Mouse (Mus musculus): Measurements from ENCODE around the gene Gm28053. TPM values are rescaled to one million over a fixed set of nuclear protein-coding genes. Genes with fewer than 3 reads are reported as not detected.
A peak's percentile ranks its signal among the peaks of the same experiment; 100 is the strongest.

Gene Gm28053
- polyA plus RNA-seq (2015; fragmentation: Nextera tagmentation; extraction: Ambion mirVana) = 0.88 TPM in 1 of 2 replicates, not detected in the other

DNA sequence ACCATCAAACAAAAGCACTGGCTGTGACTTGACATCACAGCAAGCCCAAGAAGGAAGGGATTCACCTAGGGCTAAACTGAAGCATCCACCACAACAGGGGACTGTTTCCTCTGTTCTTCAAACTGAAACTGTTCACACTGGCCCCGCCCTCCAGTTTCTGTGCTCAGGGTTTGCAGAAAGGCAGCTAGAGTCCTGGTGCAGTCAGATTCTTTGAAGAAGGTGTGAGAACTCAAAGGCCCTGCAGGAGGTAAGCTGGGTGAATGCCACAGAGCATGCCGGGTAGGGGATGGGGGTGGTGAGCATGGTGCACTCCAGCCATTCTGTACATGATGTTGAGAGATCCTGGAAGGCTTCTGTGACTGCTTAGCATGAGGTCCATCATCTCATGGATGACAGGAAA, at the start of gene Gm28053, which contains the start of gene Gimap7:
Gene Gm28053, plus strand, starts transcription at position 153 of the 400 bp plus-strand sequence.
Gene Gimap7, plus strand, starts transcription at position 167 of the 400 bp plus-strand sequence.
- Histone ChIP-seq H3K9ac (no peak within 1 kb of the TSS), H3K4me2 (no peak within 1 kb of the TSS), H3K4me1 (no peaks in the 10 kb centered on the region), H3K4me3 (no peak within 1 kb of the TSS), H3K9me3 (no peaks in the 10 kb centered on the region), H3K27ac (no peak within 1 kb of the TSS), H3K27me3 (replicated peaks) (no peaks in the 10 kb centered on the region), H3K36me3 (replicated peaks) (no peaks in the 10 kb centered on the region)
- ATAC-seq (replicated peaks) = no peak
- 55% methylated on average over 2 of the region's 2 CpGs for WGBS

DNA sequence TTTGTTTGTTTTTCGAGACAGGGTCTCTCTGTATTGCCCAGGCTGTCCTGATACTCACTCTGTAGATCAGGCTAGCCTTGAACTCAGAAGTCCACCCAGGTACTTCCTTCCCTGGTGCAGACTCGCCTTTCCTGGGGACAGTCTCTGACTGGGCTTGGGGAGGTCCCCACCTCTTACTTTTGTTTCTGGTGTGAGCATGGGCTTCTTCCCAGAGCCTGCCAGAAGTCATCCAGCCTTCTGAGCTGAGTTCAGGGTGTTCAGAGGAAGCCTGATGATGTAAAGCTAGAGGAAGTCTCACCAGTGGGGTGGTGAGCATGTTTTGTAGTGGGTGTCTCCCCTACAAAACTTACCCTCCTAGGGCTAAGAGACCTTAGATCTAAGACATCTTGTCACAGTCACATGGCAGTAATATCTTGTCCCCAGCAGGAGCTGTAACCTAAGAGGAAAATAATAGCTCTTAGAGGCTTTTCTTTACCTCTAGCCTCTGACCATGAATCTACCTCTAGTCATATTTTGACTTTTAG, 48.9 kb upstream of the Gm28053 start:
- H3K9ac ChIP-seq = no peak overlapping the region
- no peak for ATAC-seq (replicated peaks)
- no peaks in the 10 kb centered on the region for H3K9me3 ChIP-seq
- no peak overlapping the region for H3K27ac ChIP-seq
- no peaks in the 10 kb centered on the region for H3K36me3 ChIP-seq (replicated peaks)
- H3K4me1 ChIP-seq = no peaks in the 10 kb centered on the region
- no peaks in the 10 kb centered on the region for H3K27me3 ChIP-seq (replicated peaks)
- 74% methylated on average over 2 of the region's 2 CpGs for WGBS
- H3K4me3 ChIP-seq = no peak overlapping the region
- H3K4me2 ChIP-seq = no peak overlapping the region

DNA sequence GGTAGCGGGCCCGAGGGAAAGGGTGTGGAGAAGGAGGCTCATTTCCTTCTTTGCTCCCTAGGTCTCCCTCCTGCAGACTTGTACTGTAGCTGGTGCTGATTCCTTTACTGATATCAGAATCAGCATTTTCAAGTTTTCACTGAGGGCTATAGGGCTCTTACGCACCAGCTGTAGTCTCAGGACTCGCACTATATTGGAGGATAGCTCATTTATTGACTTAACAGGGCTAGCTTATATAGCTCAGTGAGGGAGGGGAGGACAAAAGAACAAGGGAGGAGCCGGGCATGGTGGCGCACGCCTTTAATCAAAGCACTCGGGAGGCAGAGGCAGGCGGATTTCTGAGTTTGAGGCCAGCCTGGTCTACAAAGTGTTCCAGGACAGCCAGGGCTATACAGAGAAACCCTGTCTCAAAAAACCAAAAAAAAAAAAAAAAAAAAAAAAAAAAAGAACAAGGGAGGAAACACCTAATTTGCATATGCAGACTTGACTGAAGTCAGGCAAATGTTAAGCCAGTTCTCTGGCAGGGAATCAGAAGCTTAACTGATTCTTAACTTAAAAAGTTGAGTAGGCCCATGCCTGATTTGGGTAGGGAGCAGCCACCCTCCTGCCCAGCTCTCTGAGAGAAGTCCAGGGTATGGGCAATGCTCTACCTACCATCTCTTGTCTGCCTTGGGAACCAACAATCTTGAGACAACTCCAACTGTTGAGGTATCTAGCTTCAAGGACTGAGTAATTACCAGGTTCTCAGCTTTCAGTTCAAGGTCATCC, 43.9 kb upstream of the Gm28053 start:
- 96% methylated on average over 9 of the region's 9 CpGs for WGBS
- no peaks in the 10 kb centered on the region for H3K9me3 ChIP-seq
- H3K4me1 ChIP-seq = 0 out of 2 replicates have a peak, but pooled peaks cover 2% of the 10 kb centered on the region
- no peaks in the 10 kb centered on the region for H3K27me3 ChIP-seq (replicated peaks)
- no peaks in the 10 kb centered on the region for H3K36me3 ChIP-seq (replicated peaks)
- no peak overlapping the region for H3K9ac ChIP-seq
- H3K4me3 ChIP-seq = no peak overlapping the region
- ATAC-seq (replicated peaks) = no peak
- H3K4me2 ChIP-seq = no peak overlapping the region
- no peak overlapping the region for H3K27ac ChIP-seq

DNA sequence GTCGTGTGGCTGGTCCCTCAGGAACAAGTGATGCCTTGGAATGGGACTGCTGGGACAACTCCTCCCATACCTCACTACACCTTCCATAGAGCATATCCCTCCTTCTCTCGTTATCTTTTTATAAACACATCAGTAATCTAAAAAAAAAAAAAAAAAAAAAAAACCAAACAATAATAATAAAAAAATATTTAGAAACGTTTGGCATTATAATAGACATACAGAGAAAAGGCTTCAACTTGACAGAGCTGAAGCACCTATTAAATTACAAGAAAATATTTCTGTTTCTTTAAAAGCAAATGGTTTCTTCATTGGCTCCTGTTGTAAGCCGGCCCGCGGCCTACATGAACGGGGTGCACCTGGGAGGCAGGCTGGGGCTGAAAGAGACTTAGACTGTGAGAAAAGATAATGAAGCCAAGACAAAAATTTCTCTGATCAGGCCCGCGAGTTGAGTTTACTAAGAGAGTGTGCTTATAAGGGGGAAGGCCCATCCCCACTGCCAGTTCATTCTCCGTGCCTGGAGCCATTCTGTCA, 42.9 kb upstream of the Gm28053 start:
- ATAC-seq (replicated peaks) = no peak
- Histone ChIP-seq H3K27me3 (replicated peaks) (no peaks in the 10 kb centered on the region), H3K4me3 (0 out of 2 replicates have a peak overlapping the region, but pooled peaks have one; percentile 9), H3K4me2 (peak overlapping the region; percentile 31), H3K36me3 (replicated peaks) (no peaks in the 10 kb centered on the region), H3K9me3 (no peaks in the 10 kb centered on the region), H3K4me1 (0 out of 2 replicates have a peak, but pooled peaks cover 2% of the 10 kb centered on the region), H3K9ac (no peak overlapping the region), H3K27ac (no peak overlapping the region)
- 46% methylated on average over 10 of the region's 10 CpGs for WGBS

DNA sequence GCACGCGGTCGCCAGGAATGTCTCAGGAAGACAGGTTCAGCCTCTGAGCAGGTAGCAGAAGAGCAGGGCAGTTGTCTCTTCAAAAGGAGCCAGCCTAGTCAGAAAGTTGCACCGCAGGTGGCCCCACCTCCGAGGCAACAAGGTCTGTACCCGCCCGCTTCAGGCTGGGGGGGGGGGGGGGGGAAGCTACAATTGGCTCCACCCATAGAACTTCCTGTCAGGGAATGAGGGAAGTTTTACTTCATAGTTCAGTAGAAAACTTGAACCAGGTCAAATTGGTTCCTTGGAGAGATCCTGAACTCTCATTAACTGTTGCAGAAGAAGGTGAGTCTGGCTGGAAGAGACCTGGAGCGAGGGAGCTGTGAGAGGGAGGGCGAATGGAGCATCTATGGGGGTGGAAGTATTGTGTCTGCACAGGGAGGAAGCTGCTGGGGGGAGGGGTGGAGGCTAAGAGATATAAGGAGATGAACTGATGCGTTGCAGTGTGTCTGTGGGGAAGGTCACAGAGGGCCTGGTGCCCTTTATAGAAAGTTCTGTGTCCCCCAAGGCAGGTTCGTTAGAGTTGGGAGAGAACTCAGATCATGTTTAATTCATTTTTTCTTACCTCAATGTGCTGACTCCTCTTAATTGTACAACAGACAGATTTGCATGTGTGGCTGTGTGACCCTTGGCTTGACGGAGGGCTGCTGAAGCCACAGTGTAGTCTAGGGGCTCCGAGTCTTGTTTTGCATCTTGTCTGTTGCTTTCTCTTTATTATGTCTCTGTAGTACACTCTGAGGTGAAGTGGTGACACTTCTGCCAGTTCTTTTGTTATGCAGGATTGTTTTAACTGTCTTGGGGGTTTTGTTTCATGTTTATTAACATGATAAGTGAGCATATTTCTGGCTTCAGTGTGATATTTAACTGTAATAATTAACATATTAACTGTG, 42.2 kb upstream of the Gm28053 start, which contains the start of gene Gimap9:
Gene Gimap9, plus strand, starts transcription at position 199 of the 929 bp plus-strand sequence.
- 0 out of 2 replicates have a peak, but pooled peaks cover 2% of the 10 kb centered on the region for H3K4me1 ChIP-seq
- peak within 1 kb of the TSS; percentile 31 for H3K4me2 ChIP-seq
- H3K36me3 ChIP-seq (replicated peaks) = no peaks in the 10 kb centered on the region
- ATAC-seq (replicated peaks) = no peak
- H3K27me3 ChIP-seq (replicated peaks) = no peaks in the 10 kb centered on the region
- H3K27ac ChIP-seq = no peak within 1 kb of the TSS
- peak within 1 kb of the TSS; percentile 9; the same call in 1 of the 2 replicates for H3K4me3 ChIP-seq
- WGBS = 23% methylated on average over 11 of the region's 13 CpGs
- no peaks in the 10 kb centered on the region for H3K9me3 ChIP-seq
- no peak within 1 kb of the TSS for H3K9ac ChIP-seq

DNA sequence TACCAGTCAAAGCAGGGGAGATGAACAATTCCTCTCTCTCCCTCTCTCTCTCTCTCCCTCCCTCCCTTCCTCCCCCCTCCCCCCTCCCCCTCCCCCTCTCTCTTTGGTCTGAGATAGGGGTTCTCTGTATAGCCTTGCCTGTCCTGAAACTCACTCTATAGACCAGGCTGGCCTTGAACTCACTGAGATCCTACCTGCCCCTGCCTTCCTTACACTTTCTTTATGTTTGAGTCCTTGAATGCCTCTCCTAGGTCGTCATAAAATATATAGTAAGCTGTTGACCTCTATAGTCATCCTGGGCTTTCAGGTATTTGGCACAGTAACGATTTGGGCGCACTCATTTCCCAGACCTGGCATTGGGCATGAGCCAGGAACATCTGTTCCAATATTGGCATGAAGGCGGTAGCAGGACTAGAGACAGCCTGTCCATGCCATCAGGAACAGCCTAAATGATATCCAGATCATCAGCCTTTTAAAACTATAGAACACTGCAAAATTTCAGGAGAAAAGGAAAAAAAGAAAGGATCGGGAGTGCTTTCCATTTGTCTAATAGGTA, 41.5 kb upstream of the Gm28053 start:
- H3K27ac ChIP-seq = no peak overlapping the region
- 82% methylated on average over 5 of the region's 5 CpGs for WGBS

DNA sequence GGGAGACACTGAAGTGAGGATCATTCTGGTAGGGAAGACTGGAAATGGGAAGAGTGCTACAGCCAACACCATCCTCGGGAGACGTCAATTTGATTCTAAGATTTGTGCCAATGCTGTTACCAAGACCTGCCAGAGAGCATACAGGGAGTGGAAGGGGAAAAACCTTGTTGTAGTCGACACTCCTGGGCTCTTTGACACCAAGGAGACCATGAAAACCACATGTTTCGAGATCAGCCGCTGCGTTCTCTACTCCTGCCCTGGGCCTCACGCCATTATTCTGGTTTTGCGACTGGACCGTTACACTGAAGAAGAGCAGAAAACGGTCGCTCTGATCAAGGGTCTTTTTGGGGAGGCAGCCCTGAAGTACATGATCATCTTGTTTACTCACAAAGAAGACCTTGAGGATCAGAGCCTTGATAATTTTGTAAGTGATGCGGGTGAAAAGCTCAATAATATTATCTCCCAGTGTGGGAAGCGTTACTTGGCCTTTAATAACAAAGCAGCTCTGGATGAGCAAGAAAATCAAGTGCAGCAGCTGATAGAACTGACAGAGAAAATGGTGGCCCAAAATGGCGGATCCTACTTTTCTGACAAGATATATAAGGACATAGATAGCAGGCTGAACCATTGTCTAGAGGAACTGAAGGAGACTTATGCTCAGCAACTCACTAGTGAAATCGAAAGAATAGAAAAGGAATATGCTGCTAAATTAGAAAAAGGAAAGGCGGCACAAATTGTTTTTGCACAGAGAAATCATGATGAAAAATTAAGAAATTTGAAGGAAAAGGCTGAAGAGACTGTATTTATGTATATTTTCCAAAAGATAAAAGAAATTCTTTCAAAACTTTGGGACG, 40.7 kb upstream of the Gm28053 start:
- WGBS = 94% methylated on average over 17 of the region's 17 CpGs

More for the DNA sequence above, 41.5 kb upstream of the Gm28053 start:
- Histone ChIP-seq H3K9ac (no peak overlapping the region), H3K36me3 (replicated peaks) (no peaks in the 10 kb centered on the region), H3K4me3 (no peak overlapping the region), H3K27me3 (replicated peaks) (no peaks in the 10 kb centered on the region), H3K4me2 (no peak overlapping the region), H3K9me3 (no peaks in the 10 kb centered on the region), H3K4me1 (0 out of 2 replicates have a peak, but pooled peaks cover 2% of the 10 kb centered on the region)
- no peak for ATAC-seq (replicated peaks)

DNA sequence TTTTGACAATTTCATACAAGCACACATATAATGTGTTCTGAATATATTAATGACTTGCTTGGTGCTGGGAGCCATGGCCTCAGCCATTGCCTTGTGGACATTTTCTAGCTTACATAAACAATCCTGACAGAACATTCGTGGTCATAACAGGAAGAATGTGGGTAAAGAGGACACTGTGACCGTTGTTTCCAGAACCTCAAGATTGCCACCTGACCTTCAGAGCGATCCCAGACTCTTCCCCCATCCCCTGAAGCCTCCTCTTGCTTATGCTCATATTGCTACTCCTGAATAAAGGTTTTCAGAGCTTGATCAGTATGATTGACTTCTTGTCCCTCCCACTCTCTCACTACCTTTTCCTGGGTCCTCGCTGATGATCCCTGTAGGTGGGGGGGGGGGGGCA, 40.0 kb upstream of the Gm28053 start:
- 87% methylated on average over 4 of the region's 4 CpGs for WGBS
- 0 out of 2 replicates have a peak, but pooled peaks cover 2% of the 10 kb centered on the region for H3K4me1 ChIP-seq
- no peak for ATAC-seq (replicated peaks)

More for the DNA sequence above, 40.7 kb upstream of the Gm28053 start:
- Histone ChIP-seq H3K9ac (no peak overlapping the region), H3K27ac (no peak overlapping the region), H3K27me3 (replicated peaks) (no peaks in the 10 kb centered on the region), H3K9me3 (no peaks in the 10 kb centered on the region), H3K4me1 (0 out of 2 replicates have a peak, but pooled peaks cover 2% of the 10 kb centered on the region), H3K4me2 (no peak overlapping the region), H3K4me3 (no peak overlapping the region), H3K36me3 (replicated peaks) (no peaks in the 10 kb centered on the region)
- no peak for ATAC-seq (replicated peaks)

DNA sequence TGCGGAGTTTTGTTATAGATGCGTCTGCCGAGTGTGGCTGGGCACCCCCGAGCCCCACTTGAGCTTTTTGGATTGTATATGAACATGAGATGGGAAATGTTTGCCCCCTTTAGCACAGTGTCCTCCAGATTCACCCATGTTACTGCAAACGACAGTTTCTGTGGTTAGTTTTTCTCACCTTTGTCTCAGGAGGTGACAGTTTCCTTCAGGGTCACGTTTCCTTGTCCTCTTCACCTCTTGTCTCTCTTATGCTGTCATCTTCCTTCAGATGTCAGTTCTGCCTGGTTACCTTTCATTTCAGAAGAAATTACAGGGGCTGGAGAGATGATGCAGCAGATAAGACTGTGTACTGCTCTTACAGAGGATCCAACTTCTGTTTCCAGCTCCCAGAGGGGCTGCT, 38.7 kb upstream of the Gm28053 start:
- H3K27ac ChIP-seq = no peak overlapping the region
- no peaks in the 10 kb centered on the region for H3K9me3 ChIP-seq
- H3K9ac ChIP-seq = no peak overlapping the region
- WGBS = 88% methylated on average over 6 of the region's 6 CpGs
- H3K4me3 ChIP-seq = no peak overlapping the region
- no peak overlapping the region for H3K4me2 ChIP-seq
- H3K36me3 ChIP-seq (replicated peaks) = no peaks in the 10 kb centered on the region
- H3K4me1 ChIP-seq = 0 out of 2 replicates have a peak, but pooled peaks cover 2% of the 10 kb centered on the region
- H3K27me3 ChIP-seq (replicated peaks) = no peaks in the 10 kb centered on the region
- ATAC-seq (replicated peaks) = no peak

More for the DNA sequence above, 40.0 kb upstream of the Gm28053 start:
- no peak overlapping the region for H3K4me2 ChIP-seq
- H3K36me3 ChIP-seq (replicated peaks) = no peaks in the 10 kb centered on the region
- H3K4me3 ChIP-seq = no peak overlapping the region
- no peaks in the 10 kb centered on the region for H3K9me3 ChIP-seq
- H3K27ac ChIP-seq = no peak overlapping the region
- no peaks in the 10 kb centered on the region for H3K27me3 ChIP-seq (replicated peaks)
- H3K9ac ChIP-seq = no peak overlapping the region

DNA sequence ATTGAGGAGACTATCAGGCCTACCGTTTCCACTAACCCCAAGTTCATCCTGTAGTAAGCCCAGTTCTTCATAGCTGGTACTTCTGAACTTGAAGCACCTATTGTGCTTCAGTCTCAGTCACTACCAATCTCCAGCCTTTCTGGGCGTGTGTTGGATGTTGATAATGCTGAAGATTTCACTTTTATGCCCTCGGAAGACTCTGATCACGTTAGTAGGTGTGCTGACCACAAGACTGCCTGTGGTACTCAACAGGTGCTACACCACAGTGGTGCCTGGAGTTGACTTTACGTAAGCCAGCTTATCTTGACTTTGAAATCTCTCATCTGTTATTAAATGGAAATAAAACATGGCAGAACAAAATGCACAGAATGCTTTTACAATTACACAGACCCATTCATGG, 38.0 kb upstream of the Gm28053 start:
- Histone ChIP-seq H3K27me3 (replicated peaks) (no peaks in the 10 kb centered on the region), H3K9me3 (no peaks in the 10 kb centered on the region)
- WGBS = 84% methylated on average over 5 of the region's 5 CpGs

More for the DNA sequence above, 38.0 kb upstream of the Gm28053 start:
- H3K36me3 ChIP-seq (replicated peaks) = no peaks in the 10 kb centered on the region
- no peak overlapping the region for H3K4me2 ChIP-seq
- H3K4me1 ChIP-seq = 0 out of 2 replicates have a peak, but pooled peaks cover 2% of the 10 kb centered on the region
- ATAC-seq (replicated peaks) = no peak
- no peak overlapping the region for H3K27ac ChIP-seq
- H3K9ac ChIP-seq = no peak overlapping the region
- H3K4me3 ChIP-seq = no peak overlapping the region
